Mouse (Mus musculus) liver, embryonic 14.5 days (tissue): ENCODE results near the gene Neu2. TPM values are rescaled to one million over a fixed set of nuclear protein-coding genes. Genes with fewer than 3 reads are reported as not detected.

Experiments
- ATAC-seq: fragments of 200-750 bp; cut with Nextera tagmentation; 2 replicates; pipeline ENCODE4 v1.8.0; 2017; ENCODE audit warnings: moderate number of reproducible peaks, mild to moderate bottlenecking, moderate library complexity; ENCODE audit not compliant: insufficient read depth
- DNase-seq, 3 experiments: peaks; one replicate each; pipeline ENCODE4 v3.0.0-alpha.2; 2012 to 2013; ENCODE audit warnings: low read depth in 3 of 3, low spot score in 3 of 3
- H3K27ac ChIP-seq: fragments of 300-500 bp; sonication (generic); 2 replicates; pipeline ENCODE4 v1.5.1; 2014; ENCODE audit warnings: moderate library complexity, mild to moderate bottlenecking, control low read depth, inconsistent platforms
- H3K27me3 ChIP-seq: fragments of 300-500 bp; sonication (generic); 2 replicates; pipeline ENCODE4 v1.6.1; 2014; ENCODE audit warnings: mild to moderate bottlenecking, low read length, moderate library complexity; ENCODE audit not compliant: control insufficient read depth, insufficient read depth
- H3K36me3 ChIP-seq: fragments of 300-500 bp; sonication (generic); replicated peaks from 2 replicates; pipeline ENCODE4 v1.6.1; 2014; ENCODE audit warnings: low read depth; ENCODE audit not compliant: control insufficient read depth, insufficient read depth
- H3K4me1 ChIP-seq, 2 experiments: fragments of 200-500 bp in 1 of 2; fragments of 300-500 bp in 1 of 2; sonication (generic) in 1 of 2; replicated peaks; 2 replicates each; pipeline ENCODE4 v1.6.1; 2012 to 2014; ENCODE audit warnings: antibody characterized with exemption in 1 of 2, inconsistent platforms in 1 of 2, low read length in 1 of 2; ENCODE audit not compliant: control insufficient read depth in 2 of 2, insufficient read depth in 2 of 2
- H3K4me2 ChIP-seq: fragments of 300-500 bp; sonication (generic); 2 replicates; pipeline ENCODE4 v1.6.1; 2014; ENCODE audit warnings: low read depth, mild to moderate bottlenecking, control low read depth, moderate library complexity
- H3K4me3 ChIP-seq, 2 experiments: fragments of 200-500 bp in 1 of 2; fragments of 300-500 bp in 1 of 2; sonication (generic) in 1 of 2; 2 replicates each; pipeline ENCODE4 v1.5.1; 2012 to 2014; ENCODE audit warnings: low read depth in 2 of 2, low read length in 2 of 2, mild to moderate bottlenecking in 2 of 2, control low read depth in 1 of 2, inconsistent platforms in 1 of 2, moderate library complexity in 1 of 2; ENCODE audit not compliant: insufficient read depth in 1 of 2
- H3K9ac ChIP-seq: fragments of 300-500 bp; sonication (generic); replicated peaks from 2 replicates; pipeline ENCODE4 v1.6.1; 2014; ENCODE audit warnings: mild to moderate bottlenecking, control low read depth, moderate library complexity
- H3K9me3 ChIP-seq: fragments of 300-500 bp; sonication (generic); 2 replicates; pipeline ENCODE4 v1.6.1; 2016; ENCODE audit warnings: low read length, mixed read lengths; ENCODE audit not compliant: control insufficient read depth
- CTCF ChIP-seq: IDR thresholded peaks from 2 replicates; pipeline ENCODE4 v1.5.1; 2016; ENCODE audit warnings: antibody characterized with exemption, low read depth, control low read depth
- EP300 ChIP-seq: IDR thresholded peaks from 2 replicates; pipeline ENCODE4 v1.6.1; 2016; ENCODE audit warnings: antibody characterized with exemption, low read depth
- WGBS: fragments of 180-500 bp; shearing (Covaris S2); extraction: QIAGEN DNeasy Blood & Tissue Kit; methylation state at CpG from one replicate; pipeline ENCODE4 v1.1.7; 2014; ENCODE audit not compliant: insufficient replicate concordance; 5-methylcytosine and 5-hydroxymethylcytosine counted together
- polyA plus RNA-seq, 2 experiments: library from polyadenylated mRNA; depleted of rRNA in 1 of 2; stranded (reverse) in 1 of 2; unstranded in 1 of 2; fragments of >200 nt; fragmentation: Nextera tagmentation in 1 of 2; extraction: Ambion mirVana in 1 of 2; gene quantifications; 2 replicates each; pipeline versions ENCODE4 v1.2.1 to v1.2.3; 2012 to 2014

Gene Neu2
- polyA plus RNA-seq, 2 experiments, result 0.20 to 0.28 TPM

- Histone ChIP-seq H3K27ac (peak overlapping the region; percentile 54), H3K4me2 (no peak overlapping the region), H3K9ac (no peak overlapping the region), H3K4me1 (peaks cover 60 to 77% of the 10 kb centered on the region in 2 experiments), H3K36me3 (no peaks in the 10 kb centered on the region), H3K9me3 (no peaks in the 10 kb centered on the region), H3K27me3 (no peaks in the 10 kb centered on the region), H3K4me3 (no peak overlapping the region)
- no peak for ATAC-seq
- DNase-seq, result no peak
- WGBS, result 85% methylated on average over 2 of the region's 2 CpGs
- TF ChIP-seq CTCF, result no peak
- no peak for TF ChIP-seq EP300
Measured at GRCm38 (mm10) chr1:87624826-87625225, 115.1 kb downstream of the Neu2 start.

- ATAC-seq (no peak), DNase-seq (no peak)
- Histone ChIP-seq H3K4me1 (peaks cover 65 to 81% of the 10 kb centered on the region in 2 experiments), H3K4me3 (no peak overlapping the region), H3K27ac (peak overlapping the region; percentile 57), H3K36me3 (no peaks in the 10 kb centered on the region), H3K9ac (no peak overlapping the region), H3K27me3 (no peaks in the 10 kb centered on the region), H3K9me3 (no peaks in the 10 kb centered on the region), H3K4me2 (no peak overlapping the region; the same call in 1 of the 2 replicates)
- WGBS, result 45% methylated on average over 6 of the region's 6 CpGs
- TF ChIP-seq CTCF (no peak), EP300 (no peak)
Measured at GRCm38 (mm10) chr1:87625254-87626025, 115.8 kb downstream of the Neu2 start.

DNA sequence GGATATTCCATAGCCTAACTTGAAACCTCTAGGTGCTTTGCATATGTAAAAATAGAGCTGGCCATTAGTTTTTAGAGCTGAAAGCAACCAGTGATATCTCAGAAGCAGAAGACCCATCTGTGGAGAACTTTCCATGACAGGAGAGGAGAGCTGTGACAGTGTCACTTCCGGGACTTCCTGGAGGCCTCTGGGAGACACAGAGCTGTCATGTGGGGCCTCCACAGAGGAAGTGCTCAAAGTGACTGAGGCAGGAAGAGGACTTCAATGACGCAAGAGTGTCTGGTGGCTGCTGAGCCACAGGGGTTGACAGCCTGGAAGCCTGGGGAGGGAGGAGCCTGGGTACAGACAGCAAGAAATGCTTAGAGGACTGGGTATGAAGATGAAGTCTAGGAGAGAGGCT lies 116.7 kb downstream of the Neu2 start:
- 11% methylated on average over 2 of the region's 2 CpGs for WGBS
- Histone ChIP-seq H3K4me2 (peak overlapping the region; percentile 6), H3K27ac (peak overlapping the region; percentile 57), H3K36me3 (no peaks in the 10 kb centered on the region), H3K9me3 (no peaks in the 10 kb centered on the region), H3K4me3 (no peak overlapping the region), H3K9ac (no peak overlapping the region), H3K4me1 (peaks cover 69 to 86% of the 10 kb centered on the region in 2 experiments), H3K27me3 (no peaks in the 10 kb centered on the region)
- DNase-seq, result peak in 1 of 3 experiments; percentile 45
- TF ChIP-seq CTCF, result no peak
- no peak; the same call in 1 of the 2 replicates for TF ChIP-seq EP300
- peak; percentile 48 for ATAC-seq

DNA sequence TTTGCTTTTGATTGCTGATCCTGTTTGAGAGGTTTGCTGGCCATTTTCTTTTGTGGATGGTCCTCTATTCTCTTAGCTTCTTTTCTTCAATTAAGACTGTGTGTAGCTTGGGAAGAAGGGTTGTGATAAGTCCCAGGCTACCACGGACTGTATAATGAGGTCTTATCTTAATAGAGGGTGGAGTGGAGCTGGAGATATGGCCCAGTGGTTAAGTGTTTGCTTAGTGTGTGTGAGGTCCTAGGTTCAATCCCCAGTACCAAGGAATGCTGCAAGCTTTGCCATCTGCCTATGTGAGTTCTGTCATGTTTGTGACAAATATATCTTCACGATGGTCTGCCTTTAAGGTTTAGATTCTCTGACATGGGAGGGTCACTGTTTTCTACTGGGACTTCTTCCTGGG lies 118.4 kb downstream of the Neu2 start:
- Histone ChIP-seq H3K27ac (peak overlapping the region; percentile 55), H3K4me3 (no peak overlapping the region), H3K9me3 (no peaks in the 10 kb centered on the region), H3K27me3 (no peaks in the 10 kb centered on the region), H3K36me3 (no peaks in the 10 kb centered on the region), H3K4me1 (peaks cover 78 to 86% of the 10 kb centered on the region in 2 experiments), H3K4me2 (peak overlapping the region; percentile 39), H3K9ac (no peak overlapping the region; the same call in 1 of the 2 replicates)
- no peak for TF ChIP-seq EP300
- TF ChIP-seq CTCF, result no peak
- peak; percentile 77 for ATAC-seq
- DNase-seq, result peak in 2 of 3 experiments; percentile 50 to 62
- 10% methylated on average over 2 of the region's 2 CpGs for WGBS

DNA sequence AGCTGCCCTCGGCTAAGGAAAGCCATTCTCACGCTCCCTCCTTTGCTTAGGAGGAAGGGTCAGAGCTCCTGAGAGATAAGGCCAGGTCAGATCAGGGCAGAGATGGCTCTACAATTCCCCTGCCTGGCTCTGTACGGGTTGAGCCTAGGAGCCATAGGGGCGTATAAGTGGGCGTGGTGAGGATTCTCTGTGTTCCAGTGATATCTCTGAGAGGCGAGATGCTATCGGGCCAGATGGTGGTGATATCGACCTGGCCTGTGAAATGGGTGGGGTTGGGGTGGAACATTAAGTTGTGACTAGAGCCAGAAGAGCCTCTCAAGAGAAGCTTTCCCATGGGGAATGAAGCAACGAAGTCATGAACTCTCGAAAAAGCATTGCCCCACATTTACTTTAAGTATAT lies 121.9 kb downstream of the Neu2 start:
- DNase-seq, result no peak
- no peaks in the 10 kb centered on the region for H3K27me3 ChIP-seq
- no peak for TF ChIP-seq EP300
- TF ChIP-seq CTCF, result no peak
- 31% methylated on average over 10 of the region's 10 CpGs for WGBS
- 0 out of 2 replicates have a peak overlapping the region, but pooled peaks have one; percentile 23 for H3K9ac ChIP-seq
- peak overlapping the region; percentile 42; the same call in 1 of the 2 replicates for H3K27ac ChIP-seq
- H3K4me2 ChIP-seq, result peak overlapping the region; percentile 51
- no peaks in the 10 kb centered on the region for H3K36me3 ChIP-seq
- H3K4me3 ChIP-seq, result no peak overlapping the region
- ATAC-seq, result no peak
- peaks cover 63 to 65% of the 10 kb centered on the region in 2 experiments for H3K4me1 ChIP-seq
- no peaks in the 10 kb centered on the region for H3K9me3 ChIP-seq
